Mouse (Mus musculus) ES-Bruce4 (cell line): ENCODE data around the gene Ifi27l2b.

Experiments used
- CTCF ChIP-seq: IDR thresholded peaks from one replicate; pipeline ENCODE4 v1.8.1; 2011; ENCODE audit warnings: low read depth, low read length
- POLR2A ChIP-seq: IDR thresholded peaks from one replicate; pipeline ENCODE4 v1.8.1; 2011; ENCODE audit warnings: low read length; ENCODE audit not compliant: insufficient read depth

GRCm38 (mm10) chr12:103498768-103499167 lies 41.7 kb upstream of the Ifi27l2b start:
- TF ChIP-seq CTCF, result no peak
- no peak for TF ChIP-seq POLR2A
